Mouse (Mus musculus): ENCODE data around the gene Plekho1. TPM values are rescaled to one million over a fixed set of nuclear protein-coding genes. Genes with fewer than 3 reads are reported as not detected.

Plekho1 gene
- polyA plus RNA-seq, 1 experiment from 2014 or later: 71.9 TPM

DNA sequence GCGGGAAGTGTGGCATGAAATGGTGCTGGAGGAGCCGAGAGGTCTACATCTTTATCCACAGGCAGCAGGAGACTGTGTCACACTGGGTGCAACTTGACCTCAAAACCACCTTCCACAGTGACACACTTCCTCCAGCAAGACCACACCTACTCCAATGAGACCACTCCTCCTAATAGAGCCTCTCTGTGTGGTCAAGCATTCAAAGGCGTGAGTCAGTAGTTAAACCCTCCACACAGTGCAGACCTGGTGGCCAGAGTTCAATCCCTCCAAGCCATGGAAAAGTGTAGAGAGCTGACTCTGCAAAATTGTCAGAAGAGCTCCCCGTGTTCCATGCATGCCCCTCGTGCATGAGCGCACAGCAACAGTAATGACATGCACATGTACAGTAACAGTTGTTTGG lies 53.1 kb downstream of the Plekho1 start:
- H3K9ac ChIP-seq: no peak overlapping the region
- H3K4me3 ChIP-seq: no peak overlapping the region
- H3K27ac ChIP-seq: no peak overlapping the region
- H3K36me3 ChIP-seq: peaks cover 84% of the 10 kb centered on the region
- no peak overlapping the region for H3K4me2 ChIP-seq (replicated peaks)
- no peaks in the 10 kb centered on the region for H3K4me1 ChIP-seq
- H3K9me3 ChIP-seq: no peaks in the 10 kb centered on the region
- 79% methylated on average over 6 of the region's 6 CpGs for WGBS
- no peaks in the 10 kb centered on the region for H3K27me3 ChIP-seq
- ATAC-seq (ENCODE audit: insufficient number of reproducible peaks, insufficient read depth, low FRiP score, low TSS enrichment): no peak

DNA sequence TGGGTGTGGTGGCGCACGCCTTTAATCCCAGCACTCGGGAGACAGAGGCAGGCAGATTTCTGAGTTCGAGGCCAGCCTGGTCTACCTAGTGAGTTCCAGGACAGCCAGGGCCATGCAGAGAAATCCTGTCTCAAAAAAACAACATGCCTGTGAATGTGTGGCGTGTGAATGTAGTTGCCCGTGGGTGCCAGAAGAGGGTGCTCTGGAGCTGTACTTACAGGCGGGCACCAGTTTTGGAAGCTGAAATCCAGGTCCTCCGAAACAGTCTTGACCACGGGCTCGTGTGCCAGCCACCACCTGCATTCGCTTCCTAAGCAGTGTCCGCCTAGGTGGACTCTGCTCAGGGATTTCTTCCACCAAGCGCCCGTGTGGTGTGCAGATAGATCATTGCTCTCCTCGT lies 57.0 kb downstream of the Plekho1 start:
- no peaks in the 10 kb centered on the region for H3K4me1 ChIP-seq
- no peak overlapping the region for H3K4me2 ChIP-seq (replicated peaks)
- H3K27ac ChIP-seq: no peak overlapping the region
- H3K9me3 ChIP-seq: no peaks in the 10 kb centered on the region
- no peak for ATAC-seq (ENCODE audit: insufficient number of reproducible peaks, insufficient read depth, low FRiP score, low TSS enrichment)
- WGBS: 94% methylated on average over 15 of the region's 15 CpGs
- H3K27me3 ChIP-seq: no peaks in the 10 kb centered on the region
- H3K36me3 ChIP-seq: peaks cover 88% of the 10 kb centered on the region
- H3K9ac ChIP-seq: no peak overlapping the region
- H3K4me3 ChIP-seq: no peak overlapping the region

Other genes with a start within 250 kb of the Plekho1 start
- gene Tars2, start 235.8 kb downstream of the Plekho1 start, polyA plus RNA-seq (2016; fragmentation: Nextera tagmentation; extraction: Ambion mirVana): 49.6 and 52.2 TPM in 2 replicates
- gene Rprd2, start 177.1 kb downstream of the Plekho1 start, polyA plus RNA-seq (2016; fragmentation: Nextera tagmentation; extraction: Ambion mirVana): 27.3 and 28.3 TPM in 2 replicates
- 66.7 and 68.2 TPM in 2 replicates for gene Prpf3, start 140.1 kb downstream of the Plekho1 start, polyA plus RNA-seq (2016; fragmentation: Nextera tagmentation; extraction: Ambion mirVana)
- 332 and 346 TPM in 2 replicates for gene Mrps21, start 124.5 kb downstream of the Plekho1 start, polyA plus RNA-seq (2016; fragmentation: Nextera tagmentation; extraction: Ambion mirVana)
- gene Ciart, start 113.8 kb downstream of the Plekho1 start, polyA plus RNA-seq (2016; fragmentation: Nextera tagmentation; extraction: Ambion mirVana): 5.9 and 6.2 TPM in 2 replicates
- 14.3 and 14.4 TPM in 2 replicates for gene BC028528, start 104.0 kb downstream of the Plekho1 start, polyA plus RNA-seq (2016; fragmentation: Nextera tagmentation; extraction: Ambion mirVana)
- 27.5 and 31.3 TPM in 2 replicates for gene Aph1a, start 102.0 kb downstream of the Plekho1 start, polyA plus RNA-seq (2016; fragmentation: Nextera tagmentation; extraction: Ambion mirVana)
- gene Car14, start 91.3 kb downstream of the Plekho1 start, polyA plus RNA-seq (2016; fragmentation: Nextera tagmentation; extraction: Ambion mirVana): 30.1 and 36.4 TPM in 2 replicates
- gene Anp32e, start 66.8 kb downstream of the Plekho1 start, polyA plus RNA-seq (2016; fragmentation: Nextera tagmentation; extraction: Ambion mirVana): 241 and 287 TPM in 2 replicates
- gene Vps45, start 62.5 kb upstream of the Plekho1 start, polyA plus RNA-seq (2016; fragmentation: Nextera tagmentation; extraction: Ambion mirVana): 43.3 and 43.6 TPM in 2 replicates
- 20.2 and 20.6 TPM in 2 replicates for gene Otud7b, start 108.5 kb upstream of the Plekho1 start, polyA plus RNA-seq (2016; fragmentation: Nextera tagmentation; extraction: Ambion mirVana)
- gene Mtmr11, start 166.0 kb upstream of the Plekho1 start, polyA plus RNA-seq (2016; fragmentation: Nextera tagmentation; extraction: Ambion mirVana): 37.1 and 39.5 TPM in 2 replicates
- gene Sf3b4, start 176.3 kb upstream of the Plekho1 start, polyA plus RNA-seq (2016; fragmentation: Nextera tagmentation; extraction: Ambion mirVana): 181 and 190 TPM in 2 replicates
- 8.6 and 9.2 TPM in 2 replicates for gene Sv2a, start 185.2 kb upstream of the Plekho1 start, polyA plus RNA-seq (2016; fragmentation: Nextera tagmentation; extraction: Ambion mirVana)
- 52.6 and 53.3 TPM in 2 replicates for gene Bola1, start 223.7 kb upstream of the Plekho1 start, polyA plus RNA-seq (2016; fragmentation: Nextera tagmentation; extraction: Ambion mirVana)
- 1.5 and 1.6 TPM in 2 replicates for gene Hist2h2ab, start 223.9 kb upstream of the Plekho1 start, polyA plus RNA-seq (2016; fragmentation: Nextera tagmentation; extraction: Ambion mirVana)
- 12.2 and 12.5 TPM in 2 replicates for gene Hist2h2ac, start 224.9 kb upstream of the Plekho1 start, polyA plus RNA-seq (2016; fragmentation: Nextera tagmentation; extraction: Ambion mirVana)
- gene Hist2h2be, start 225.1 kb upstream of the Plekho1 start, polyA plus RNA-seq (2016; fragmentation: Nextera tagmentation; extraction: Ambion mirVana): 10.6 and 11.7 TPM in 2 replicates
- 7.1 and 8.2 TPM in 2 replicates for gene Hist2h3c2, start 243.1 kb upstream of the Plekho1 start, polyA plus RNA-seq (2016; fragmentation: Nextera tagmentation; extraction: Ambion mirVana)
- gene Hist2h2aa2, start 244.3 kb upstream of the Plekho1 start, polyA plus RNA-seq (2016; fragmentation: Nextera tagmentation; extraction: Ambion mirVana): 45.4 and 60.5 TPM in 2 replicates
- gene Hist2h2aa1, start 249.5 kb upstream of the Plekho1 start, polyA plus RNA-seq (2016; fragmentation: Nextera tagmentation; extraction: Ambion mirVana): 19.8 and 19.9 TPM in 2 replicates